Mouse (Mus musculus) T-cell, adult 66 days (primary cell): ENCODE data around the gene Nanos1. TPM values are rescaled to one million over a fixed set of nuclear protein-coding genes. Genes with fewer than 3 reads are reported as not detected.

Source experiments
- total RNA-seq, 2 experiments: library from RNA; stranded (reverse); gene quantifications; 3 replicates in 1 of 2; 4 replicates in 1 of 2; pipeline ENCODE4 v1.2.4; 2023

The Nanos1 gene
- total RNA-seq = 1 to 10 TPM; 5.0 to 5.1 TPM

DNA sequence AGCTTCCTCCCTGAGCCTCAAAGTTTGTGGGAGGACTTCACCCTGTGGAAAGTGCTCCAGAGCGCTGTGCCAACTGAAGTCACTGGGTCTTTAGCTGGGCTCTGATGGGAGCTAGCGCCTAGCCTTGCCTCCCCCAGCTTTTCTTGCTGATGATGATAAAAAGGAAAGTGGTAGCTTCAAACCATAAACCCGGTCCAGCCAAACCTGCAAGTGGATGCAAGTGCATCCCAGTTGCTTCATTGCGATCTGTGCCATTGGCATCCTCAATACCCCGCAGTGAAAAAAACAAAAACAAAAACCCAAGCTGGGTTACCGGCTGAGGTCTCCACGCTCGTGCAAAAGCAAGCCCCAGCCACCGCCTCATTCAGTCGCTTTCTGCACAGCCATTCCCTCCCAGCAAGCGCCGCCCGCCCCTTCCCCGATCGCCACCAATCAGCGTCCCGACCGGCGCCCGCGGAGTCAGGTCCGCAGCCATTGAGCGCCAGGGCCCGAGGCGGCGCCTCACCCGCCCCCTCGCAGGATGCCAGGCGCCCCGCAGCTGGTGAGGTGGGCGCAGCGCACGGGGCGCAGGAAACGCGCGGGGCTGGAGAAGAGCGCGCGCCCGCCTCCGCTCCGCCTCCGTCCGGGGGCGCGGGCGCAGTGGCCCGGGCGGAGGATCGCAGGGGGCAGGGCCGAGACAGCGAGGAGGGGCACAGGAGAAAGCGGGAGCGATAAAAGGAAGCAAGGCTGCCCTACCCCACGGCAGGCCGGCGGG is at the start of gene Nanos1:
TSS of gene Nanos1 (plus strand) at position 550 of the 754 bp plus-strand sequence.

GRCm38 (mm10) chr19:60790551-60791161 is 34.9 kb downstream of the Nanos1 start, which contains the start of gene Eif3a:
Gene Eif3a, minus strand, starts transcription at chr19:60790658.

Other genes starting within 250 kb of the Nanos1 start
- gene Cacul1, start 175.0 kb upstream of the Nanos1 start, total RNA-seq = 10 to 100 TPM; 61.8 to 72.8 TPM
- 100 to 1,000 TPM; 205 to 219 TPM for gene Eif3a, start 34.7 kb downstream of the Nanos1 start, total RNA-seq
- 10 to 100 TPM; 30.6 to 36.1 TPM for gene Fam45a, start 55.6 kb downstream of the Nanos1 start, total RNA-seq
- 1 to 10 TPM; 3.4 to 4.4 TPM for gene Sfxn4, start 105.5 kb downstream of the Nanos1 start, total RNA-seq
- 10 to 100 TPM; 47.1 to 60.6 TPM for gene Prdx3, start 118.6 kb downstream of the Nanos1 start, total RNA-seq
- 1 to 10 TPM; 3.2 to 7.8 TPM for gene Grk5, start 133.8 kb downstream of the Nanos1 start, total RNA-seq